Mouse (Mus musculus) left cerebral cortex, adult 8-10 months (tissue): ENCODE measurements around the gene Lonp2. TPM values are rescaled to one million over a fixed set of nuclear protein-coding genes. Genes with fewer than 3 reads are reported as not detected.

Experiments
- DNase-seq, 2 experiments: peaks; one replicate each; pipeline ENCODE4 v3.0.0; 2022; ENCODE audit warnings: low spot score in 2 of 2
- total RNA-seq, 4 experiments: library from RNA; stranded (reverse); gene quantifications; 2 replicates each; pipeline ENCODE4 v1.2.4; 2022

The Lonp2 gene
- total RNA-seq, 4 experiments from 2014 or later: 68.3 to 80.2 (median 71.0) TPM

DNA sequence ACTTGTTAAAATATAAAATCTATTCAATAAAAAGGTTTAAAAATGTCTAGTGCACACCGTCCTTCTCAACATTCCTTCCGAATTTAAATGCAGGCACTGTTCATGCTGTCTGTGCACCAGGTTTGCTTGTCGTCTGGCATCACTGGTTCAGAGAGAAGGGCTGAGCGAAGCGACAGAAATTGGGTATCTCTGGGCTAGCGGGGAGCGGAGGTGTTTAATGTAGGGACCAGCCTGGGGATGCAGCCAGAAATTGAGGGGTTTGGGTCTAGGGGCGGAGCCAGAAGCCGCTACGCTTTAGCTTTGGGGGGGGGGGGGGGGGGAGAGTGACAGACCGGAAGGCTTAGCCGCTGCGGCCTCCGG lies 312 bp upstream of the Lonp2 start:
- no peak for DNase-seq

DNA sequence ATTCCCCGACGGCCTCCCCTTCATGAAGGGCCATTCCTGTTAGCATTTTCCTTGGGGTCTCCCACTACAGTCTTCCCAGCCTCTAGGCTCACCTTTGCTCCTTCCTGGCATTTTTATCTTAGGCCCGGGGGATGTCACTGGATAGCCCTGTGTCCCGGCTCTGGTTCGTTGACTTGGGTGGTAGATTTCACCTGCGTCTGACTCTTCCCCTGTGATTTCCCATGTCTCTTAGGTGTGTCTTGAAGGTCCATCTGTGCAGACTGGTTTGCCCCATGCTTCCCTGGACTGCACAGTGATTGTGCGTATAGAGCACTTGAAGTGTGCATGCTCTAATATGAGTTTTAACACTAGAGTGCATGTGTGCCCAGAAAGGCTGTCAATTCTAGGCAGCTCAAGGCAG lies 1.1 kb downstream of the Lonp2 start:
- no peak for DNase-seq

DNA sequence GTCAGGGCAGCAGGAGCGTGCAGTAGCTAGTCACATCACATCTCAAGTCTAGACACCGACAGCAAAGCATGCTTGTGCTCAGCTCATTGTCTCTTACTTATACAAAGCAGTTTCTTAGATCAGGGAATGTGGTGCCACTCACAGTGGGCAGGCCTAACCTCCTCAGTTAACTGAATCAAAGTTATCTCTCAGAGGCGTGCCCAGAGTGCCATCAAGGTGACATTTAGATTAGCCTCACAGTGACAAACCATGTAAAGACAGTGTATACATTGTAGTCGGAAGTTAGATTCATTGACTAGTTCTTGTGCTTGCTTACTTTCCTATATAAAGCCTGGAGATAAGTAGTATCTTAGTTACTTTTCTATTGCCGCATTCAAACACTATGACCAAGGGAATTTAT lies 6.4 kb downstream of the Lonp2 start:
- no peak for DNase-seq

DNA sequence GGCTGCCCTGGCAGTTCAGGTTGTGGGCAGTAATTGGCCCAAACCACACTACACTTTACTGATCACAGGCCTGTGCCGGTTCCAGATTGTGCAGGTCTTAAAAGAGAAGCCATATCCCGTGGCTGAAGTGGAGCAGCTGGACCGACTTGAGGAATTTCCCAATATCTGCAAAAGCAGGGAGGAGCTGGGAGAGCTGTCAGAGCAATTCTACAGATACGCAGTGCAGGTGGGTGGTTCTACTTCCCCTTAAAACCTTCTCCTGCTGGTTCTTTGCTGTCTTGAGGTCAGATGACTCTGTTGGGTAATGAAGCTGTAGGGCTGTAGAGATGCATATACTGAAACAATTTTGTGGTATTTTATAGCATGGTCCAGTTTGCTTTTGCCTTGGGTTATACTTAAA lies 7.6 kb downstream of the Lonp2 start:
- DNase-seq: no peak

DNA sequence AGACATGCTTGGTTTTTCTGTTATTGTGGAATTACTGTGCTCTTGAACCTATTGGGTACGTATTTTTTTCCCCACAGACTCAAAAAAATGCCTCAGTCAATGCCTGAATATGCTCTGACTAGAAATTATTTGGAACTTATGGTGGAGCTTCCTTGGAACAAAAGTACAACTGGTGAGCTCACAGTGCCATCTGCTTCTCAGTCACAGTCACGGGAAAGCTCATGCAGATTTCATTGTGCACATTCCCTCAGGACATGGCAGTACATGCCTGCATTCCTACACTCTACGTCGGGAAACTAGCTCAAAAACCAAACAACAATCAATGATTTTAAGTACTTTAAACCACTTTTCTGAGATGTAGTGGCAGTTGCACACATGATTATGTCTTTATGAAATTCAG lies 14.0 kb downstream of the Lonp2 start:
- no peak for DNase-seq

DNA sequence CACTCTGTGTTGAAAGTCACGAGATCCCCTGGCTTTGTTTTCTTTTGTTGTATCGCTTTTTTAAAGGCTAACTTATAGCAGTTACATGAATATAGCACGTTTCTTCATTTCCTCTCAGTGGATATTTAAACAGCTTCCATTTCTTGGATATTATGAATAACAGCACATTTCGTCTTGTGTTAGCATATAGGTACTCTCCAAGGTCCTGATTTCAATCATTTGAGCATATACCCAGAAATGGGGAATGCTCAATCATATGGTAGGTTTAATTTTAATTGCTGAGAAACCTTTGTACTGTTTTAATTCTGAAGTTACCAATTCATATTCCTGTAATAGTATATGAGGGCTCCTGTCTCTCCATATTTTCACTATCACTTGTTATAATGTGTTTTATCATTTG lies 15.1 kb downstream of the Lonp2 start:
- no peak for DNase-seq

DNA sequence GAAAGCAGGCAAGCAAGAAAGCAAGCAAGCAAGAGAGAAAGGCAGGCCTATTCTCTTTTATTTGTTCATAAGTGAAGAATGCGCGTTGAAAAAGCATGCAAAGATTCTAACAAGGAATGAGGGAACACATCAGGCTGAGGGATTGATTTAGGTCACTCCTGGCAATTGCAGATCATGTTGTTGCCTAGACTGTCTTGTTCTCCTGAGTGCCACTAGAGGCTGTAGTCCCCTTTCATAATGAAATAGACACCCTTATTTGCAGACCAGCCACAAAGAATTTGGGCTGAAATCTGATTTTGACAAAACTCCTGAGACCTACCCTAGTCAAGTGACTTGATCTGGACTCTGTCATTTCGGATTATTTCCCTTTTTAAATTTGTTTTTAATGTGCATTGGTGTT lies 18.8 kb downstream of the Lonp2 start:
- no peak for DNase-seq

DNA sequence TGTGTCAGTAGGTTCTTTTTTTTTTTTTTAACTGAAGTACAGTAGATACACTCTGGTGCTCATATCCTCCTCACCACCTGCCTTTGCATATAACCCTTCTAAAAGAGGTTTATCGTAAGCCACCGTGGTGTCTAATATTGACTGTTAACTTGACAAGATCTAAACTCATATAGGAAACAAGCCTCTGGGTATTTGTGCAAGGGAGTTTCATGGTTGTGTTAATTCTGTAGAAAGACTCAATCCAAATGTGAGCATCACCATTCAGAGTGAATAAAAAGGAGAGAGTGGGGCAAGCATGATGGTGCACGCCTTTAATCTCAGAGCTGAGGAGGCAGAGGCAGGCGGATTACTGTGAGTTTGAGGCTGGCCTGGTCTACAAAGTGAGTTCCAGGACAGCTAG lies 20.8 kb downstream of the Lonp2 start:
- no peak for DNase-seq

DNA sequence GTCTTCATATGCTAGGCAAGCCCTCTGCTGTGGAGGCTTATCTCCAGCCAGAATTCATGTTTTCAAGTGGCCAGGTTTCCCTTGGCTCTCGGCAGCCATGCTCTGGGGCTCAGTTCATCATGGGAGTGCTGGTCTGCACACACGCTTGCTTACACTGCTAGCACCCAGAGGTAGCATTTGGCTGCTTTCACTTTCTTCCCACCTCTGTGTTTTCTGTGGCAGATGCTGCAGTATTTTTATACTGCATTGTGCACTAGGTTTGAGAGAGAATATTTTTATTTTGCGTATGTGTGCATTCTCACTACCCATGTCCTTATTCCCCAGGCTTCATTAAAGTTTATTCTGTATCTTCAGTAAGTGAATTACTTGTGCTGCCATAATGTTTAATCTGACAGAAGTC lies 23.9 kb downstream of the Lonp2 start:
- no peak for DNase-seq

DNA sequence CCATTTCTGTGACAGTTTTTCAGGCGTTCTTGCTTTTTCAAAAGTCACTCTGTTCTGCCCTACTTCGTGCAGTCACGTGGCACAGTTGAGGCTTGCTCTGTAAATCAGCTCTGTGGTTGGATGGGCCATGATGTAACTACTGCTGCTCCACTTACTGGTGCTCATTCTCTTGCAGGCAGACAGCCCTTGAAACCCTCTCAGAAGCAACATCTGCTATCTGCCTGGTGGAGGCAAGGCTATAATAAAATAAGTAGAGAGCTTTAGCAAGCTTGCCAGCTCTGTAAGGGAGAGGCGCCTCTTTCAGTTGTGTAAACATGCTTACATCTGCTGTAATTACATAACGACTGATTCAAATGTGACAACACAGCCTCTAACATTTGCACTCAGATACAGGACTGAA lies 27.6 kb downstream of the Lonp2 start:
- peak; percentile 25 to 87 for DNase-seq

DNA sequence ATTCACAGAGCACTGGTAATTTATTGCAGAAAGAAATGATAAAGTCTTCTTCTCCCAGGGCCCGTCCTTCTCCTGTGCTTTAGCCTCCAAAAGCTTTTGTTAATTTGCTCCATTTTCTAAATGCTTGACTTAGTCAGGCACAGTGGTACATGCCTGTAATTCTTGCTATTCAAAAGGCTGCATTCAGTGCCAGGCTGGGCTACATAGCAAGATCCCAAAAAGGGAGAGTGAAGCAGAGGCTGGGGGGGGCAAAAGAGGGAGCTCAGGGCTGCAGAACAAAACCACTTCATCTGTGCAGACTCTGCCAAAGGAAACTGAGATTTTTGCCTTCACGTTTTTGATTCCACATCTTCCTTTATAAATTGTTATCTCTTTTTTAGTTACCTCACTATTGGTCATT lies 28.7 kb downstream of the Lonp2 start:
- no peak for DNase-seq

DNA sequence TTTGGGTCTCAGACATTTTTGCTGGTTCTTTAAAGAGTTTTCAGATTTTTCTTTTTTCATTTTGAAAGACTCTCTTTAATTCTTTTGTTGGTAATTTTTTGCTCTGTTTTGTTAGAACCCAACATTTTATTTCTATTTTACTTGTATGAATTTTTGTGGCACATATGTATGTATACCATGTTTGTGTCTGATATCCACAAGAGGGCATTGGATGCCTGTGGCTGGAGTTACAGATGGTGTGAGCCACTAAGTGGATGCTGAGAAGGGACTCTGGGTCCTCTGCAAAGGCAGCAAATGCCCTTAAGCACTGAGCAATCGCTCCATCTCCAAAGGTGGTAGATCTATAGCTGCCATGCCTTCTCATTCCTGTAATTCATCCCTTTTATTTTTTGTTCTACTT lies 30.7 kb downstream of the Lonp2 start:
- DNase-seq: no peak

DNA sequence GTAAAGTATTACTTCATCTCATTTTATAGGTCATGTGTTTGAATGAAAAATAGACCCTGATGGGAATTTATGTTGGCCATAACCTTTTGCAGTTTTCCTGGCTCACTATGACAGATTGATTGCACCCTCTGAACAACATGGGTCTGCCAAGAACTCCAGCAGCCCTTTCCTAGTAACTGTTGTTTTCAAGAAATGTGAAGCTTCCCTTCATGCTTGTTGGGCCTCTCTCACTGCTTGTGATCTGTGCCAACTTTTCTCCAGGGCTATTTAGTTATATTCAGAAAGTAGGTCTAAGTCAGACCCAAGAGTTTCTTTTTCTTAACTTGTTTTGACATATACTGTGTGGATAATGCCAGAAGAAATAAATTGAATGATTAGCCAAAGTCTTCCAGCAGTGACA lies 44.9 kb downstream of the Lonp2 start:
- no peak for DNase-seq

DNA sequence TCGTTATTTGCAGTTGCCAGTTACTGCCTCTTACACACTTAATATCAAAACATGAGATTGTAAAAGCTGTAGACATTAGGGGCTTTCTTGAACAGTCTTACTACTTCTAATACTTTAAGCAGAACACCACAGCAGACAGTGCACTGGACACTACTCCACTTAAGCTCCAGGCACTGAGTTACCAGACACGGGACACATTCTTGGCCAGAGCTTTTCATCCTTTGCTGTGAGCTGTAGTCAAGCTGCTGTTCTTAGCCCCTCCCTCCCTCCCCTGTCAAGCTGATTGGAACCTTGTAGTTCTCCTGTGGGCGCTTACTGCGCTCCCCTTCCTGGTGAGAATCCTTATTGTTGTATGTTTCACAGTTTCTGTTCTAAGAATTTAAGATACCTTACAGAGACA lies 45.4 kb downstream of the Lonp2 start:
- DNase-seq: no peak

DNA sequence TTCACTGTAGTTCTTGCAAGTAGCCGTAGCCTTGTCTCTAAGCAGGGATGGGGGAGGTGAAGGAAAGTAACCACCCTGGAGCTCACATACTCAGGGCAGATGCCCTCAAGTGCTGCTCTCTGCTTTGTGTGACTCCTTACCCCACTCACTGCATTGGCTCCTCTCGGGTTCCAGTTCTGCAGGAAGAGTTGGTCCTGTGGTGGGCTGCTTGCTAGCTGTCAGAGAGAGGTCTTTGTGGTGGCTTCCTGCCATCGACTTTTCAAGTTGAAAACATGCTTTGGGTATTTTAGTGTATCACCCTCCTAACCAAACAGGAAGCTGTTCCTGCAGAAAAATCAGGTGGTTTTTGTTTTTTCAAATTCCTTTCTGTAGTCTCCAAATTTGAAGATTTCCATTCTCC lies 62.8 kb downstream of the Lonp2 start:
- no peak for DNase-seq

DNA sequence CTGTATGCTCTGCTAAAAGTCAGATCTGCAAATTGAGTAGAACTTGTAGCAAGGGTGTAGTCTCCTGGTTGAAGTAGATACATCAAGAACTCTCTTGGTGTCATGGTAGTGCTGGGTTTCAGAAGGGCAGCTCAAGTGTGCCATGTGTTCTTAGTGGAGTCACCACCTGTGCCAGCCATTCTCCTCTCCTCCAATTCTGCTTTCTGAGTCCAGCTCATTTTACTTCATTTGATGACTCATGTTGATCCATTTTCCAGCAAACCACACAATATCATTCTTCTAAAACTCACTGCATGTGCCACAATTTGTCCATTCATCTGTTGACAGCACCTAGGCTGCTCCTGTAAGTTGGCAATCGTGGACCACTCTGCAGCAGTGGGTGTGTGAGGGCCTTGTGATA lies 68.3 kb downstream of the Lonp2 start:
- no peak for DNase-seq

DNA sequence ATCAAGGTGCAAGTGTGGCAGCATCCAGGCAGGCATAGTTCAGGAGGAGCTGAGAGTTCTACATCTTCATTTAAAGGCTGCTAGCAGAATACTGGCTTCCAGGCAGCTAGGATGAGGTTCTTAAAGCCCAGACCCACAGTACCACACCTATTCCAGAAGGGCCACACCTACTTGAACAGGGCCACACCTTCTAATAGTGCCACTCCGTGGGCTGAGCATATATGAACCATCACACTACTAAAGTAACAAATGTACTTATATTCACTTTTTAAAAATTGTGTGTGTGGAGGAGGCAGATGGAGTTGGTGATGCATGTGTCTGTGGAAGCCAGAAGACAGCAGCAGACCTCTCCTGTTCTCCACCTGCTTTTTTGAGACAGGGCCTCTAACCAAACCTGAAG lies 70.2 kb downstream of the Lonp2 start:
- no peak for DNase-seq

DNA sequence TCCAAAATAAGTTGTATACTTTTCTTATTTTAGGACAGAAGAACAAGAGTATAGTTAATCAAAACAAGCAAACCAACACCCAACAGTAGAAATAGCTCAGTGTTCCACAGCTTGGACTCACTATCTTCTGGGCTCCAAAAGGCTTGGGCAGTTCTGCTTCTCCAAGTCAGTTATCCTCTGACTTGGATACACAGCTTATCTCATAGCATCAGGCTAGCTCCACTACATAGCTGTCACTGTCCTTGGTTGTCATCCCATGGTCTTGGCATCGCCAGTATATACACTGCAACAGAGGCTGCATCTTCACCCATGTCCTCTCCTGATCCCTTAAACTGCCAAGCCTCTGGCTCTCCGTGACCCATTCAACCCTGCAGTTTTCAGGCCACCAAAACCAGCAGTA lies 71.9 kb downstream of the Lonp2 start:
- DNase-seq: no peak

DNA sequence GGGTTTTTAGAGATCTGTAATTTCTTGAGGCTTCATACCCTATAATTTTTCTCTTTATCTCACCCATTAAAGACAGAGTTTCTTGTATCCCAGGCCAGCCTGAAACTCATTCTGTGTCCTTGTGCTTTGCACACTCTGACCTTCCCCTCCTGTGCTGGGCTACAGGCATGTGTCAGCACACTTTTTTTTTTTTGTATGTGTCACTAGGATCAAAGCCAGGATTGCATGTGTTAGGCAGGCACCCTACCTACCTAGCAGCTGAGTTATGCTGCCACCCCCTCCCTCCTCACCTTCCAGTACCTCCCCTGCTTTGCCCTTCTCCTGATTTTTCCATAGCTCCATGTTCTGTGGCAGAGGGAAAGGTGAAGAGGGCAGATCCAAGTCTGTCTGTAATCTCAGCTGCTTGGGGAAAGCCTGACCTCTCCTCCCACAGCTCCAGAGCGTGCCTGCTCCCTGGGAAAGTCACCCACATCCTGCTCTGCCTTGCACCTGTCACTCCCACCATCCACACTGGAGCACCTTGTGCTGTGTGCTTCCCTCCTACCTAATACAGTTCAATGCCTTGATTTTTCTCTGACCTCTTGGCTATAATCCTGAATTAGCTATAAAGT lies 75.1 kb downstream of the Lonp2 start:
- no peak for DNase-seq

DNA sequence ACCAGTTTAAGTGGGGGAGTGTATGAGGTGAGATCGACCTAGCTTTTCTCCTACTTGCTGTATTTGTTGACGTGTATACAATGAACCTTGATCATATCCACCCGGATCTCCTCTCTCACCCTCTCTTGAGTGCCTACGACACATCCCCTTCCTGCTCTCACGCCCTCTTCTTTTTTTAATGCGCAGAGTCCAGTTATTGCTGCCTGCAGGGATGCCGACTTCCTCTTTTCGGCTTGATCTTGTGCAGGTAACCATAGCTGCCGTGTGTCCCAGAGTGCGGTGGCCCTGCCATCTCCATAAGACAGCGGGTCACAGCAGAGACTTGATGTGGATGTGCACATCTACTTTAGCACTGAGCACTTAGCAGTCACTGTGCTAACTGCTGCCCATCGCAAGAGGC lies 75.6 kb downstream of the Lonp2 start:
- no peak for DNase-seq

DNA sequence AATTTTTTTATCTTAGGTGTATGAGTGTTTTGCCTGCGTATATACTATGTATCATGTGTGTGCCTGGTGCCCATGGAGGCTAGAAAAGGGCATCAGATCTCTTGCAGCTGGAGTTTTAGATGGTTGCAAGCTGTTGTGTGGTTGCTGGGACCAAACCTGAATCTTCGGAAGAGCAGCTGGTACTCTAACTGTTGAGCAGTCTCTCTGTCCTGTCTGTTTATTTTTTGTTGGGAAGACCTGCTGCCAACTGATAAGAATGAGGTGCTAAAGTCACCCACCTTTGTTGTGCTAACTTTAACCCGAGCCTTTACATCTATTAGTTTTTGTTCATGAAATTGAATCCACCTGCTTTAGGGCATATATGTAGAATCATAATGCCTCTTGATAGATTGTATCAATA lies 78.6 kb downstream of the Lonp2 start:
- DNase-seq: no peak

DNA sequence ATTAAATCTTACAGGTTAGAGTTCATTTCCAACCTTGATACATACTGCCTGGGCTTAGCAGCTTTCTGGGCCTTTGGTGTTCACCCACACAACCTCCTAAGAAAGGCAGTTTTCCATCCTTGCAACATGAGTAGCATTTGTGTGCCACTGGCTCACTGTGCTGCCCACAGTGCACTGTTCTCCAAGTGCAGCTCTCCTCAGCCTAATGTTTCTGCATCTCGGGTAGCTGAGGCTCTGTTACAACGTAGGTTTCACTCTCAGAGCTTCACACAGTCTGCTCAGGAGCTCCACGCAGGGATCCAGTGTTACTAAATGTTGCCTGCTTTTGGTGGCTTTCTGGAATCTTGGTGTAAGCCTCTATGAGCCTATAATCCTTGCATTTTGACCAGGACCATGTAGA lies 81.5 kb downstream of the Lonp2 start:
- no peak for DNase-seq

DNA sequence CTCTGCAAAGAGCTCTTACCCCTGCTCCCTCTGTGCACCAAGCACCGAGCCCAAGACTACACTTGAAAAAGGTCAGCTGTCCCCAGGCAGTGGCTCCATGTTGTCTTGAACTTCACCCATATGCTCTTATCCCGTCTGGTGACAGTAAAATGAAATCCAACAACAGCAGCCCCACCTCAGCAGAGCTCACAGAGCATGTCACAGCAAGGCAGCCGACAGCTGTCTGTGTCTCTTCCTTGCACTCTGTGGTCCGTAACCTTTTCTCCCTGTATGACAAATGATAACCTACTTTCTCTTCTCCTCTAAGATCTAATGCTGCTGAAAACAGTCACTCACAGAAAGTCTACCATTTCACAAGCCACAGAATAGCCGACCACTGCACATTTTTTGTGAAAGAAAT lies 82.9 kb downstream of the Lonp2 start:
- no peak for DNase-seq

DNA sequence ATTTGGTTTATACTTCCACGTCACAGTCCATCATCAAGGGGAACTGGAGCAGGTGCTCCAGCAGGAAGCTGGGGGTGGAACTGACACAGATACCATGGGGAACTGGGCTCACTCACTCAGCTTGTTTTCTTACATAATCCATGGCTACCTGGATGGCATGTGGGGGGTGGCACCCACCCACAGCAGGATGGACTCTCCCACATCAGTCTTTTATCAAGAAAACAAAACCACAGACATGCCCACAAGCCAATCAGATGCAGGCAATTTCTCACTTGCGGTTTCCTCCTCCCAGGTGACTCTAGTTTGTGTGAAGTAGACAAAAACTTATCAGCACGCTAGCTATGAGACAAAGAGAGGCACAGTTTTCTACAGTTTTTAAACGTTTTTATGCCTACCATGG lies 84.0 kb downstream of the Lonp2 start:
- peak in 1 of 2 experiments; percentile 47 for DNase-seq
